Mouse (Mus musculus): ENCODE data around the gene Naaladl1.

DNA sequence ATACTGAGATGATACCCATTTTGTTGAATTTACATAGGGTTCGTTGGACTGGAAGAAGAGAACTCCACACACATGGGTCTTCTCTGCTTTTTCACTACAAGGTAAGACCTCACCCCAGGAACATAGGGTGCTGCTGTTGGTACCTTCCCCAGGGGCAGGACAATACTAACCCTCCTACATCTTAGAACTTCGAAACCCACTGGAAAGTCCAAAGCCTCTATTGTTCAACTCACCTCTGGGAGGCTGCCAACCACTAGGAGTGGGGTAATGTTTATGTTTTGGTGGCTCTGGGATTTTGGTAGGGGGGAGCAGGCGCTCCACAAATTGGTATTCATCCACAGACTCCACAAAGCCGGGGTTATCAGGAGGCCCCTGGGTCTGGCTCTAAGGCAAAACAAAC is 48.9 kb upstream of the Naaladl1 start:
- TF ChIP-seq CTCF (IDR thresholded peaks at IDR 0.05; ENCODE audit: borderline replicate concordance, extremely low read depth, insufficient read depth, insufficient read length) (no peak), POLR2A (IDR thresholded peaks at IDR 0.05; ENCODE audit: borderline replicate concordance, extremely low read depth, insufficient read depth, insufficient read length, poor library complexity, severe bottlenecking) (no peak)

Measured in brain, embryonic 14.5 days (tissue).